Mouse (Mus musculus): ENCODE results near the gene Avpr1b. TPM values are rescaled to one million over a fixed set of nuclear protein-coding genes. Genes with fewer than 3 reads are reported as not detected.

The Avpr1b gene
- polyA plus RNA-seq, 1 experiment = not detected

- no peak for TF ChIP-seq GATA1 (IDR thresholded peaks at IDR 0.05; ENCODE audit: low read length)
- TF ChIP-seq TAL1 (IDR thresholded peaks at IDR 0.05; ENCODE audit: low read length) = no peak
- Histone ChIP-seq H3K4me1 (ENCODE audit: control insufficient read depth) (no peaks in the 10 kb centered on the region), H3K27me3 (ENCODE audit: control insufficient read depth) (no peaks in the 10 kb centered on the region), H3K36me3 (ENCODE audit: control insufficient read depth) (no peaks in the 10 kb centered on the region), H3K9me3 (ENCODE audit: control insufficient read depth, low read length) (no peaks in the 10 kb centered on the region), H3K4me3 (replicated peaks) (no peak overlapping the region)
Measured at GRCm38 (mm10) chr1:131578943-131579680, 19.9 kb upstream of the Avpr1b start.

DNA sequence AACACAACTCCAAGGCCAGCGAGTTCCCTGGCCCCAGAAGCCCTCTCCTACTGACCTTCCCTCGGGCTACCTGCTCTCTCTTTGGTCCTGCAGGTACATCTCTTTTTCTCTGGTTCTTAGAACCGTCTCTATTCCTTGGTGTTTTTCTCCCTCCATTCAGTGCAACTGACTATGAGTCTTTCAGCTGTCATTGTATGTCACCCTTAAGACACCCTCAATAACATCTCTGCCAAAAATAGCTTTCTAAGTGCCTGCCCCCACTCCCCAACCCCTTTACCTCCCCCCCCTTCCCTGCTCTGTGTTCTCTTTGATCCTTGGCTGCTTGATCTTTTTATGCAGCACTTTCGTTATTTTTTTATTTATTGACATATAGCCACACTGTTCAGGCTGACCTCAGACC is 18.6 kb upstream of the Avpr1b start:
- no peaks in the 10 kb centered on the region for H3K27me3 ChIP-seq (ENCODE audit: control insufficient read depth)
- H3K9me3 ChIP-seq (ENCODE audit: control insufficient read depth, low read length) = no peaks in the 10 kb centered on the region
- no peak overlapping the region for H3K4me3 ChIP-seq (replicated peaks)
- TF ChIP-seq TAL1 (IDR thresholded peaks at IDR 0.05; ENCODE audit: low read length) (no peak), GATA1 (IDR thresholded peaks at IDR 0.05; ENCODE audit: low read length) (no peak)
- no peaks in the 10 kb centered on the region for H3K4me1 ChIP-seq (ENCODE audit: control insufficient read depth)
- H3K36me3 ChIP-seq (ENCODE audit: control insufficient read depth) = no peaks in the 10 kb centered on the region

DNA sequence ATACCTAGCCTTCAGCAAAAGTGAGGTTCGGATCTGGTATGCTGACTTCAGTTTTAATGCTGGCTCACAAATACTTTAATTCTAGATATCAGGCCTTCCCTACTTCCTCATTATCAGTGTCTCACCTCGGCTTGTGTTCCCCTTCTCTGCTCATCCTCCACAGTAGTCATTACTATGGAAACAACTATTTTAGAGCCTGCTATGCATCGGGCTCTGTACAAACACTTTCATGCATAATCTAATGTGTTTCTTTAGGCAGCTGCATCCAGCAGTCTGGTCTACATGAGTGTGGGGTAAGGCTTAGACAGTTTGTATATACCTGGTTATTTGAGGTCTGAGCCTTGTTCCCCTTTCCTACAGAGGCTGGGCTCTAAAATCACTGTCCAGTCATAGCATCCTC is 15.4 kb upstream of the Avpr1b start:
- TF ChIP-seq TAL1 (IDR thresholded peaks at IDR 0.05; ENCODE audit: low read length) (no peak), GATA1 (IDR thresholded peaks at IDR 0.05; ENCODE audit: low read length) (no peak)
- Histone ChIP-seq H3K36me3 (ENCODE audit: control insufficient read depth) (no peaks in the 10 kb centered on the region), H3K9me3 (ENCODE audit: control insufficient read depth, low read length) (no peaks in the 10 kb centered on the region), H3K27me3 (ENCODE audit: control insufficient read depth) (no peaks in the 10 kb centered on the region), H3K4me3 (replicated peaks) (no peak overlapping the region), H3K4me1 (ENCODE audit: control insufficient read depth) (no peaks in the 10 kb centered on the region)

GRCm38 (mm10) chr1:131586836-131587235 is 12.2 kb upstream of the Avpr1b start:
- Histone ChIP-seq H3K27me3 (ENCODE audit: control insufficient read depth) (no peaks in the 10 kb centered on the region), H3K4me3 (replicated peaks) (no peak overlapping the region), H3K9me3 (ENCODE audit: control insufficient read depth, low read length) (no peaks in the 10 kb centered on the region), H3K36me3 (ENCODE audit: control insufficient read depth) (no peaks in the 10 kb centered on the region), H3K4me1 (ENCODE audit: control insufficient read depth) (no peaks in the 10 kb centered on the region)
- TF ChIP-seq TAL1 (IDR thresholded peaks at IDR 0.05; ENCODE audit: low read length) (no peak), GATA1 (IDR thresholded peaks at IDR 0.05; ENCODE audit: low read length) (no peak)

GRCm38 (mm10) chr1:131600314-131600713 is 1.3 kb downstream of the Avpr1b start:
- Histone ChIP-seq H3K27me3 (ENCODE audit: control insufficient read depth) (peaks cover 31% of the 10 kb centered on the region), H3K4me3 (replicated peaks) (no peak overlapping the region), H3K9me3 (ENCODE audit: control insufficient read depth, low read length) (no peaks in the 10 kb centered on the region), H3K36me3 (ENCODE audit: control insufficient read depth) (no peaks in the 10 kb centered on the region), H3K4me1 (ENCODE audit: control insufficient read depth) (no peaks in the 10 kb centered on the region)
- no peak for TF ChIP-seq GATA1 (IDR thresholded peaks at IDR 0.05; ENCODE audit: low read length)
- no peak for TF ChIP-seq TAL1 (IDR thresholded peaks at IDR 0.05; ENCODE audit: low read length)

GRCm38 (mm10) chr1:131606719-131607118 is 7.7 kb downstream of the Avpr1b start:
- Histone ChIP-seq H3K4me3 (replicated peaks) (no peak overlapping the region), H3K27me3 (ENCODE audit: control insufficient read depth) (0 out of 2 replicates have a peak, but pooled peaks cover 2% of the 10 kb centered on the region), H3K36me3 (ENCODE audit: control insufficient read depth) (no peaks in the 10 kb centered on the region), H3K4me1 (ENCODE audit: control insufficient read depth) (no peaks in the 10 kb centered on the region), H3K9me3 (ENCODE audit: control insufficient read depth, low read length) (no peaks in the 10 kb centered on the region)
- no peak for TF ChIP-seq TAL1 (IDR thresholded peaks at IDR 0.05; ENCODE audit: low read length)
- no peak for TF ChIP-seq GATA1 (IDR thresholded peaks at IDR 0.05; ENCODE audit: low read length)

DNA sequence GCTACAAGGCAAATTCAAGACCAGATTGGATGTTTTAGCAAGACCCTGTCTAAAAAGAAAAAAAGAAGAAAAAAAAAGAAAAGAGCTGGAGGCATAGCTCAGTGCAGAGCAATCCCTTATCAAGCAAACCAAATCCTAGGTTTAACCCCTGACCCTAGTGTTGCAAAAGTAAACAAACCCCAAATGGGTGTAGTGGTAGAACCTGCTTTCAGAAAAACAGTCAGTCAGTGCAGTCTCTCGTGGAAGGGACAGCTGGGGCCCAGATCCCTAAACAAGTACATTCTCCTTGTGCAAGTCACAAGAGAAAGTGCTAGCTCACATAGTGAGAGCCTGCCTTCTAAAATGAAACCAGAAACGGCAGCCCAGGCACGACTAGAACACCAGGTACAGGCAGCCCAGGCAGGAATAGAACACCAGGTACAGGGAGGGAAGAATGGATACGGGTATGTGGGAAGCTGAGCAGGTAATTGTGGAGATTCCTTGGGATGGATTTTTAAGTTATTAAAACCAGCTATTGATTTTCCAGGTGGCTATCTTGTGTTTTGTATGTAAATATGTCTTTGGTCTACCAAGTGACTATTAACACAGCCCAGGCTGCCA is 13.6 kb downstream of the Avpr1b start:
- no peak for TF ChIP-seq TAL1 (IDR thresholded peaks at IDR 0.05; ENCODE audit: low read length)
- no peak for TF ChIP-seq GATA1 (IDR thresholded peaks at IDR 0.05; ENCODE audit: low read length)
- Histone ChIP-seq H3K4me3 (replicated peaks) (no peak overlapping the region), H3K36me3 (ENCODE audit: control insufficient read depth) (no peaks in the 10 kb centered on the region), H3K27me3 (ENCODE audit: control insufficient read depth) (peaks cover 6% of the 10 kb centered on the region), H3K9me3 (ENCODE audit: control insufficient read depth, low read length) (no peaks in the 10 kb centered on the region), H3K4me1 (ENCODE audit: control insufficient read depth) (peaks cover 42% of the 10 kb centered on the region)

- no peaks in the 10 kb centered on the region for H3K9me3 ChIP-seq (ENCODE audit: control insufficient read depth, low read length)
- peaks cover 50% of the 10 kb centered on the region for H3K4me1 ChIP-seq (ENCODE audit: control insufficient read depth)
- H3K4me3 ChIP-seq (replicated peaks) = peak overlapping the region; percentile 23
- peaks cover 6% of the 10 kb centered on the region for H3K27me3 ChIP-seq (ENCODE audit: control insufficient read depth)
- no peaks in the 10 kb centered on the region for H3K36me3 ChIP-seq (ENCODE audit: control insufficient read depth)
- no peak for TF ChIP-seq GATA1 (IDR thresholded peaks at IDR 0.05; ENCODE audit: low read length)
- TF ChIP-seq TAL1 (IDR thresholded peaks at IDR 0.05; ENCODE audit: low read length) = no peak
Measured at GRCm38 (mm10) chr1:131613361-131614133, 14.5 kb downstream of the Avpr1b start.

- Histone ChIP-seq H3K27me3 (ENCODE audit: control insufficient read depth) (peaks cover 5% of the 10 kb centered on the region), H3K9me3 (ENCODE audit: control insufficient read depth, low read length) (no peaks in the 10 kb centered on the region), H3K4me1 (ENCODE audit: control insufficient read depth) (peaks cover 50% of the 10 kb centered on the region), H3K4me3 (replicated peaks) (no peak overlapping the region), H3K36me3 (ENCODE audit: control insufficient read depth) (no peaks in the 10 kb centered on the region)
- TF ChIP-seq TAL1 (IDR thresholded peaks at IDR 0.05; ENCODE audit: low read length) (no peak), GATA1 (IDR thresholded peaks at IDR 0.05; ENCODE audit: low read length) (no peak)
Measured at GRCm38 (mm10) chr1:131614641-131615040, 15.6 kb downstream of the Avpr1b start.
